Mouse (Mus musculus) cerebellum, adult 8-10 months (tissue): ENCODE data around the gene Ndufaf8.

Experiments
- DNase-seq: peaks from one replicate; pipeline ENCODE4 v3.0.0; 2022

The Ndufaf8 gene

DNA sequence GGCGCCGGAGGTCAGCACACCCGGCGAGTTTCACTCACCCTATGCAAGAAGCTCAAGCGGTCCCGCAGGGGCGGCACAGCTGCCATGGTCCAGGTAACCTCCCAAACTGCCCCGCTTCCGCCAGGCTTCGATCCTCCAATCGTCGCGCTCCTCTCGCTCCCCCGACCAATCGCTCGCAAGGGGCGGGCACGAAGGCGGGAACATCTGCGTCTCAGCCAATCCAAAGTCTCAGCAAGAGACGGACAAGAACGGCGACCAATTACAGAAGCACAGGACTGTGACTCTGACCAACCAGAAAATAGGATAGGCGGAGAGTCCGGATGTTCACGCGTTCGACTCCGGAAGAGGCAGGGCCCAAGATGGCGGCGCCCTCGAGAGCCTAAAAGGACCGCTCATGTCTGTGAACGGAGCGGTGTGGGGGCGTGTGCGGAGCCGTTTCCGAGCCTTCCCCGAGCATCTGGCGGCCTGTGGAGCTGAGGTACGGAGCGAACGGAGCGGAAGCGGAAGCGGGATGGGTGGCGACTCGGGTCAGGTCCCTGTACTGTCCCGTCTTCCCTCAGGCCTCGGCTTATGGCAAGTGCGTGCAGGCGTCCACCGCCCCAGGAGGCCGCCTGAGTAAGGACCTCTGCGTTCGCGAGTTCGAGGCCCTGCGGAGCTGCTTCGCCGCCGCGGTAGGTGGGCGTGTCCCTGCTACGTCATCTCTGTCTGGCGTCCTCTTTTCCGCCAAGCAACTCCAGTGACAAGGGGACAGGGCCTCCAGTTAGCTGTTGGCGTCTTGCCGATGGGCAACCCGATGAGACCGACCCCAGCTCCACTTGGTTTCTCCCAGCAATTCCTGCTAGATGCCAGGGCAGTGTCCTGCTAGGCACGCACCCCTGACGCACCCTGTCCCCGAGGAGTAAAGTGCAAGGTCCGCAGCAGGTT lies at the start of gene Ndufaf8, which contains the start of gene Tepsin:
Ndufaf8 (plus strand) TSS at position 341 of the 924 bp plus-strand sequence.
Tepsin (minus strand) TSS at position 144 of the 924 bp plus-strand sequence.
- peak; percentile 100 for DNase-seq

GRCm38 (mm10) chr11:120049067-120049466 lies 49.7 kb upstream of the Ndufaf8 start:
- DNase-seq: no peak

DNA sequence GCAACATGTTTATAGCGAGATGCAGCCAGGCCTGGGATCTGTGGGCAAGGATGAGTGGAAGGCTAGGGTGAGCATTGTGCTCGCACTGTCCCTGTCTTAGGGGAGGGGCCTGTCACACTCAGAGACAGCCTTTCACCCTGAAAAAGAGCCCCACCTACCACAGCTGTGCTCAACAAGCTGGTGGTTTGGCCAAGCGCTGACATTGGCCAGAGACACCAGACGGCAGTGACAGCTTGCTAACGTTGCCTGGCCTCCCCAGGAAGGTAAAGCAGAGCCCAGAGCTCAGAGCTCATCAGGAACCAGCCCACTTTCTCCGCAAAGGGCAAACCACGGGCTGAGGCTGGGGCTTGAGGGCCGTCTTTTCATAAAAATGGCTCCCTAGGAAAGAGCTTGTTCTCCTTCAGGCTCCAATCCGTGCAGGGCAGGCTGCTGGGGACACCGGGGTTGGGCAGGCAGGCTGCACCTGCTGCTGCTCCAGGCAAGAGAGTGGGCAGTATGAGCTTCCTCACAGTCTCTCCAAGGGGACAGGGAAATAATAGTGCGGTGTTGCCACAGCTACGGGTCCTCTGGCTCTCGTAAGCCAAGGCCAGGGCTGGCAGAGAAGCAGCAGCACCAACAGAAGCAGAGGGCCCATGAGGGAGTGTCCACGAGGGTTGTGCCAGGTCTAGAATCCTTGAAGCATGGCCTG lies 47.5 kb upstream of the Ndufaf8 start:
- DNase-seq: no peak

DNA sequence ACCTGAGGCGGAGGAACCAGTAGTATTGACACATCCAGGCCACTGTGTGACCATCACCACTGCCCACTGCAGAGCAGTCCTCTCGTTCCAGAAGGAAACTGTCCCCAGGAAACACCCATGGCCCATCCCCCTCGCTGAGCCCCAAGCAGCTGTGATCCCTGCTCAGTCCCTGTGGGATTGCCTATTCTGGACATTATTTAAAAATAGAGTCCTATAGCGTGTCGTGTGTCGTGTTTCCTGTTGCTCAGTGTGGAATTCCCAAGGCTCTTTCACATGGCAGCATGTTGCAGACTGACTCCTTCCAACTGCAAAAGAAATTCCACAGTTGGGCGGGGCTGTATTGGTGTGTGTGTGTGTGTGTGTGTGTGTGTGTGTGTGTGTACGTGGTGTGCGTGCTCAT lies 46.5 kb upstream of the Ndufaf8 start:
- no peak for DNase-seq

DNA sequence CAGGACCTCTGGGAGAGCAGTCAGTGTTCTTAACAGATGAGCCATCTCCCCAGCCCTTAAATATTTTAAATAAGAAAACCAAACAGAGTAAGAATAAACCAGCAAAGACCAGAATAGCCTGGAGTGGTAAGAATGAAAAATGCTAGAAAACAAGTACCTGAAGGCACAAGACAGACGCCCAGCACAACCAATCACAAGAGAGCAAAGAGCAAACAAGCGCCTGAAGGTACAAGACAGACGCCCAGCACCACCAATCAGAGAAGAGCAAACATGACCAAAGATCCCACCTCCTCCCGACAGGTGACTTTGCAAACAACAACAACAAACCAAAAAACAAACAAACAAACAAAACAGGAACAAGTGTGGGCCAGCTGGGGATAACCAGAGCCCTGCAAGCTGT lies 44.9 kb upstream of the Ndufaf8 start:
- no peak for DNase-seq

DNA sequence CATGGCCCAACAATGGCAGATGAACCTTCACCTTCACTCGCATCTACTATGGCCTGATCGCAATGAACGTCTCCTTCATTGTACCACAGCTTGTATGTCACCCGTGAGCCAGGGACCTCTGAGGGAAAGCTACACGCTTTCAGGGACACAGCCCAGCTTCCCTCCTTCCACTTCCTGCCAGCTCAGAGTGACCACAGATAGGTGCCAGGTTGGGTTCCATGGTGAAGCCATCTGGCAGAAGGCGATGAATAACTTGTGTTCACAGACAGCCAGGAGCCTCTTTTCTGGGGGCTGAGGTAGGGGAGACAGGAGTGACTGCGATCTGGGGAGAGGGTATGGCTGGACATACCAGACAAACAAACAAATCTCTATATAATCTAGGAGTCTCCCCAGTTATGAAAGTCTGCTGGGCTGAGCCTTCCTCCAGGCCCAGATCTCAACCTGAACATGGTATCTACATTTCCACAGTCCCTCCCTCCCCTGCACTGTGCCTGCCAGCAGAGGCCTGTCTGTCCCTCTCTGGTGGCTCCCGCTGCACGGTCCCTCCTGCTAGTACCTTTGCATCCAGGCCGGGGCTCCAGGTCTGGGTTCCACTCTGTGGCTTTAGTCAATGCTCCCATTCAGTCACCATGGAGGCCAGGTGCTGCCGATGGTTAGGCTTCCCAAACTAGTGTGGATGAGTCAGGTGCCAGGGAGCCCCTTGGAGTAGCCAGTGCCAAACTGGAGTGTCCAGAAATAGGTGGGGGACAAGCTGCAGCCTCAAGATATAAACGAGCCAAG lies 42.6 kb upstream of the Ndufaf8 start:
- no peak for DNase-seq

DNA sequence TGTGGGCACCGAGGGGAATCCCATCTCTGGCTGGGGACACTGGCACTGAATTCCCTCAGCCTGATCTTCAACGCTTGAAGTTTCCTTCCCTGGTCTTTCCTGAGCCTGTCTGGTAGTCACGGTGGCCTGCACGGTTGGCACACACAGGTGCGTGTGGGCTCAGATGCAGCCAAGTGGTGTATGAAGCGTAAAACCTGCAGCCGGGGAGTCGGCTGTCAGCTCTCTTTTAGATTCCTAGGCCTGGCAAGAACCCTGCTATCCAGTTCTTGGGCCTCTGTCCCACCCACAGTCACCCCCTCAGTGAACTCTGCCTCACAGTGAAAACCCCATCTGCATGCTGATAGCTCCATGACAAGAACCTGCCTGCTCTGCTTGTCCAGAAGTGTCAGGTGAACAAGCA lies 38.1 kb upstream of the Ndufaf8 start:
- DNase-seq: no peak

GRCm38 (mm10) chr11:120063326-120063725 lies 35.4 kb upstream of the Ndufaf8 start:
- no peak for DNase-seq

DNA sequence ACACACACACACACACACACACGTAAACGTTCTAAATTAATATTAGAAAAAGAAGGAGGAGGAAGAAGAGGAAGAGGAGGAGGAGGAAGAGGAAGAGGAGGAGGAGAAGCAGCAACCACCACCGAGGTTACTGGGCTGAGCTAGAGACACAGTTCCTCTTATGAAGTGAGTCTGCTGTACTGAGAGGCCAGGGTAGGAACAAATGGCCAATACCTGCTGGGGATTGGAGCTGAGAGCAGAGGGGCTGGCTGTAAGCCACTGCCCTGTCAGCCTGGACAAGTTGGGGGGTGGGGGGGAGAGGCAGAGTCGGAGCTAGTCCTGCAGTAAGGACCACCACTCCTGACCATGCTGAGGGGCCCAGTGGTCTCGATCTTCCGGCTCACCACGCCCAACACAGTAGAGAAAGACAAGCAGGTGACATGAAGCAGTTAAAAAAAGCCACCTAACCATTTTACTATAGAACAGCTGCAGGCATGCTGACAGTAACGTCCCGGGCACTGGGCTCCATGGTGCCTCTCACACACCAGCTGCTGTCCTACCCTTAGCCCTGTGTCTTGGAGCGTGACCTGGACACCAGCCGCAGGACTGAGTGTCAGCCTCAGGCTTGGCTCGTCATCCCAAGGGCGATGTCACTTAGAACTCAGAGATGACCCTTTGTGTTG lies 34.6 kb upstream of the Ndufaf8 start:
- no peak for DNase-seq

GRCm38 (mm10) chr11:120064668-120065040 lies 34.1 kb upstream of the Ndufaf8 start:
- no peak for DNase-seq

- DNase-seq: peak; percentile 73
These were observed 33.4 kb upstream of the Ndufaf8 start for GRCm38 (mm10) chr11:120065291-120065690.

DNA sequence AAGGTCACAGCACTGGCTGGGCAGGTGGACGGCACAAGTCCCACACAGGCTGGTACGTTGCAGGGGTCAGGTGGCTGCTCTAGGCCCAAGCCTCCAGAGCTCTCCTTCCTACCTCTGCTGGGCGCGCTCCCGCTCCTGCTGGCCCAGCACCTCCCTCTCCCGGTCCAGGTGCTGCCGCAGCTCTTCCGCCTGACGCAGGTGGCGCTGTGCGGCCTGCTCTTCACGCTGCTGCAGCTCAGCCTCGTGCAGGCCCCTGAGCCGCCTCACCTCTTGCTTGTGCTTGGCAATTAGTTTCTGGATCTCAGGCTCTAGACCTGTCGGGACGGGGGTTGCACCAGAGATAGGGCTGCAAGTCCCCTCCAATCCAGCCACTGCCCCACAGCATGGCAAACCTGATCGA lies 30.9 kb upstream of the Ndufaf8 start:
- DNase-seq: no peak

- DNase-seq: no peak
These were observed 29.5 kb upstream of the Ndufaf8 start for GRCm38 (mm10) chr11:120069261-120069660.

GRCm38 (mm10) chr11:120070286-120070930 lies 28.3 kb upstream of the Ndufaf8 start:
- no peak for DNase-seq

GRCm38 (mm10) chr11:120071065-120071464 lies 27.7 kb upstream of the Ndufaf8 start:
- no peak for DNase-seq

- DNase-seq: no peak
These were observed 26.9 kb upstream of the Ndufaf8 start for GRCm38 (mm10) chr11:120071731-120072320.

- DNase-seq: no peak
These were observed 25.6 kb upstream of the Ndufaf8 start for GRCm38 (mm10) chr11:120072986-120073647.

DNA sequence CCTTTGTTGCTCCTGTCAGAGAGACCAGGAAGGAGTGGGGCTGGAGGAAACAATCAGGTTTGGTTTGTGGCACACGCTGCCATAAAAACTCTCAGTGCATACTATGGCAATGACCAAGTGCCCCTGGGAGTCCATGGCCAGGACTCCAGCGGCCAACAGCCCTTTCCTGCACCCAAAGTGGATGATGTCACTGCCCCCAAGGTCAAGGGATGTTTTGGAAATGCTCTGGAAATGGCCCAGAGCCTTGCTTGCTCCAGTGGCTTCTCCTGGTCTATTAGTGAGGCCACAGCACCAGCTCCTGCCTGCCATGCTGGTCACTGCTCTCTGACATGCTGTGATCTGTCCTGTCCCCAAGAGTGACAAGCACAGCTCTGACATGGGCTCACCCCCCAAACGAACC lies 22.5 kb upstream of the Ndufaf8 start:
- DNase-seq: no peak

DNA sequence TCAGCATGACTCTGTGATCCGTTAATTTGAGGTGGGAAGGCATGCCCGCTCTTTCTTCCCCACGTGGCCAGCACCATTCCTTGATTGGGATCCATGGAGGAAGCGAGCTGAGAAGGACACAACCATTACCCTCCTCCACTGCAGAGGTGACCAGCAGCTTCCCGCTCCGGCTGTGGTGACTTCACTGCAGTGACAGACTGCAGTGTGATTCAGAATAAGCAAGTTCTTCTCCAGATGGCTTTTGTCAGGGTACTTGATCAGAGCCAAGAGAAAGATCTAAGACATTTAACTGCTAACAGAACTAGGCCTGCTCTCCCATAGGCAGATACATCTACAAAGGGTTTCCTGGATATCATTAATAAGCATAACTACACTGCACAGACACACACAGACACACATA lies 18.4 kb upstream of the Ndufaf8 start:
- DNase-seq: no peak

DNA sequence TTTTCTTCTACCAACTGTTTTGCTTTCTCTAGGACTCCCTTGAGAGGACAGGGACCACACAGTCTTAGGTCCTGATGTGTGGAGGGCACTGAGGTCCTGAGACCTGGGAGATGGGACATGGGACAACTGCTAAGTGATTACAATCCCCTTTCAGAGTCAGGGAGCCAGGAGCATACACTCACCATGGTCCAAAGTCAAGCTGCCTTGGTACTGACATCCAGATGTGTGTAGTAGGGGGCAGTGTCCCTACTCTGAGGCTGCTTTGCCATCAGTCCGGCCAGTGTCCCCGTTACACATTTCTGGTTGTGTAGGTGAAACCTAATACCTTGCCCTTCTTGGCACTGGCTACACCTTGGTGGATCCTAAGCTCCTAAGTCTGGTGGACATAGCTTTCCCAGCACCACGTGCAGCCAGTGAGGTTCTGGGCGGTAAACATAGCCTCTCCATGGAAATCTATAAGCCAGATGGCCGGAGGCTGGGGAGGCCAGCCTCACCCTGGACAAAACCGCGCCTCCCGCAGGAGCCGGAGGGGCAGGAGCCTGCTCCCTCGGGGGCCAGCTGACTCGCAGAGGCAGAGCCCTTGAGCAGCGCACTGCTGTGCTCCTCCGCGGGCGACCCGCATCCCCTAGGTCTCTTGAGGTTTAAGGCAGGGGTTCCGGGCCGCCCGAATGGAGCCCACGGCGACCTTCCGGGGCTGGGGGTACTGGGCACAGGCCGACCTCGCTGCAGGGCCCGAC lies 12.7 kb upstream of the Ndufaf8 start:
- DNase-seq: peak; percentile 63
